Mouse (Mus musculus) intestine, embryonic 14.5 days (tissue): ENCODE measurements around the gene Olfr530. TPM values are rescaled to one million over a fixed set of nuclear protein-coding genes. Genes with fewer than 3 reads are reported as not detected.

Source experiments
- ATAC-seq: fragments of 200-750 bp; cut with Nextera tagmentation; replicated peaks from 2 replicates; pipeline ENCODE4 v1.8.0; 2017; ENCODE audit warnings: low read depth, moderate number of reproducible peaks, moderate TSS enrichment, moderate library complexity; ENCODE audit not compliant: low FRiP score, low TSS enrichment
- DNase-seq: peaks from one replicate; pipeline ENCODE4 v3.0.0-alpha.2; 2018; ENCODE audit warnings: low spot score
- H3K27ac ChIP-seq: fragments of 300-500 bp; sonication (generic); 2 replicates; pipeline ENCODE4 v1.5.1; 2014; ENCODE audit warnings: low read depth, mild to moderate bottlenecking, control low read depth
- H3K27me3 ChIP-seq: fragments of 300-500 bp; sonication (generic); replicated peaks from 2 replicates; pipeline ENCODE4 v1.6.1; 2014; ENCODE audit warnings: low read length, control low read depth; ENCODE audit not compliant: control insufficient read depth, insufficient read depth
- H3K36me3 ChIP-seq: fragments of 300-500 bp; sonication (generic); 2 replicates; pipeline ENCODE4 v1.6.1; 2014; ENCODE audit warnings: low read length, control low read depth; ENCODE audit not compliant: control insufficient read depth, insufficient read depth
- H3K4me1 ChIP-seq: fragments of 300-500 bp; sonication (generic); replicated peaks from 2 replicates; pipeline ENCODE4 v1.6.1; 2014; ENCODE audit warnings: low read length, control low read depth, mixed read lengths; ENCODE audit not compliant: control insufficient read depth, insufficient read depth
- H3K4me2 ChIP-seq: fragments of 300-500 bp; sonication (generic); 2 replicates; pipeline ENCODE4 v1.6.1; 2014; ENCODE audit warnings: low read length
- H3K4me3 ChIP-seq: fragments of 300-500 bp; sonication (generic); 2 replicates; pipeline ENCODE4 v1.5.1; 2014; ENCODE audit warnings: low read depth, low read length, control low read depth, mixed read lengths
- H3K9ac ChIP-seq: fragments of 300-500 bp; sonication (generic); 2 replicates; pipeline ENCODE4 v1.6.1; 2014; ENCODE audit warnings: mild to moderate bottlenecking, low read length
- H3K9me3 ChIP-seq: fragments of 300-500 bp; sonication (generic); 2 replicates; pipeline ENCODE4 v1.6.1; 2016; ENCODE audit warnings: low read length, control low read depth; ENCODE audit not compliant: control insufficient read depth
- WGBS: fragments of 180-500 bp; shearing (Covaris S2); extraction: QIAGEN DNeasy Blood & Tissue Kit; methylation state at CpG from one replicate; pipeline ENCODE4 v1.1.7; 2014; 5-methylcytosine and 5-hydroxymethylcytosine counted together
- polyA plus RNA-seq: library from polyadenylated mRNA; unstranded; fragments of >200 nt; fragmentation: Nextera tagmentation; extraction: Ambion mirVana; gene quantifications from 2 replicates; pipeline ENCODE4 v1.2.1, GENCODE M21; 2014

Olfr530 gene
- polyA plus RNA-seq, result not detected in 2 replicates

DNA sequence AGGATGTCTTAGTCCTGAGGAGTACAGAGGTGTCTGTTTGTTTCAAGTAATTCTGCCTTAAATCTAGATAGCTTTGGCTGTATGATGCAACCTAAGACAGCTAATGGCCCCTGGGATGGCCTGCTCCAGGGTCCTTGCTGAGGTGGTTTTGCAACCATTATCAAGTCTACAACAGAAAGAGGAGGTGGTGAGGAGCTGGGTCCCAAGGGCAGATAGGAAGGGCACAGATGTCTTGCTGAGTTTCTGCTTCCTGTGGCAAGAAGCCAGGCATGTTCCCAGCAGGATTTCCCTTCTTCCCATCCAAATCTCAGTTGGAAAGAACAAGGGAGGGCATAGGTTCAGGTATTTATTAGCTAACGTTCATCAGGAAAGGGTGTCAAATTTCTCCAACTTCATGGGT, at the start of gene Olfr530:
TSS of gene Olfr530 (minus strand) at position 101 of the 400 bp plus-strand sequence.
- no peak within 1 kb of the TSS for H3K4me3 ChIP-seq
- 31% methylated on average over 1 of the region's 1 CpGs for WGBS
- no peak within 1 kb of the TSS for H3K4me2 ChIP-seq
- no peaks in the 10 kb centered on the region for H3K36me3 ChIP-seq
- ATAC-seq (no peak), DNase-seq (no peak)
- no peaks in the 10 kb centered on the region for H3K4me1 ChIP-seq
- no peaks in the 10 kb centered on the region for H3K27me3 ChIP-seq
- H3K27ac ChIP-seq, result no peak within 1 kb of the TSS
- H3K9ac ChIP-seq, result no peak within 1 kb of the TSS
- no peaks in the 10 kb centered on the region for H3K9me3 ChIP-seq

DNA sequence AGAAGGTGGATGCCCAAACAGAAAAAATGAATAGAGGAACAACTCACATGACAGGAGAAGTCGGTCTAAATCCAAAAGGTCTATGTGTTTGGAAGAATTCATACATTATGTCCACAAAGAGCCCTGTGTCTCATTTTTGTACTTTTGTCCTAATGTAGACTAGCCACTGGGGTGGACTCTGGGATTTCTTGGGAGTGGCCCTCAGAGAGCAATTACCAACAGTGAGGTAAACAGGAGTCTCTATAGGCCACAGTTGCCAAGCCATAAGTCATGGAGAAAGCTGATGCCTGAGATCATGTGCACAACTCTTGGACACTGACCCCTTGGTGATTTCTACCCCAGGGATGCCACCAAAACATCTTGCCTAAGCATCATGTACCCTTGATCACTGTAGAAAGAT, 45.4 kb upstream of the Olfr530 start, which contains the start of gene Olfr532:
TSS of gene Olfr532 (minus strand) at position 101 of the 400 bp plus-strand sequence.
- no peaks in the 10 kb centered on the region for H3K27me3 ChIP-seq
- DNase-seq (no peak), ATAC-seq (no peak)
- H3K4me2 ChIP-seq, result no peak within 1 kb of the TSS
- no peaks in the 10 kb centered on the region for H3K36me3 ChIP-seq
- H3K9me3 ChIP-seq, result no peaks in the 10 kb centered on the region
- no peaks in the 10 kb centered on the region for H3K4me1 ChIP-seq
- H3K9ac ChIP-seq, result no peak within 1 kb of the TSS
- no peak within 1 kb of the TSS for H3K4me3 ChIP-seq
- no peak within 1 kb of the TSS for H3K27ac ChIP-seq
- 88% methylated on average over 1 of the region's 1 CpGs for WGBS

DNA sequence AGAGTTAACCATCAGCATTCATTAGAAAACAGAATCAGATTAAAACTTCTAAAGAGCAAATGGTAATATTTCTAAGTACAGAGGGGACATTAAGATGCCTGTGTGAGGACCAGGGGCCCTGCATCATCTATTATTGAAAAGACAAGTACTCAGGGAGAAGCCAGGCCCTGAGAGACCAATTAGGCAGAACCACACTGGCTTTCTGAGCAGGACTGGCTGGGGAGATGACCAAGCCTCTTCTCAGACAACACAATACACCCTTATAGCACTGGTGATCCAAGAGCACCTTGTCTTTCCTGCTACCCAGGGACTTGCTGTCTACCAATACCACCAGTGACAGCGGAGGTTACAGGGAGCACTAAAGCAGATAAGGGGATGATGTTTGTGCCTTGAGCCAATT, 26.7 kb upstream of the Olfr530 start, which contains the start of gene Olfr531:
TSS of gene Olfr531 (minus strand) at position 101 of the 400 bp plus-strand sequence.
- no peak for ATAC-seq
- H3K36me3 ChIP-seq, result no peaks in the 10 kb centered on the region
- H3K9ac ChIP-seq, result no peak within 1 kb of the TSS
- no peaks in the 10 kb centered on the region for H3K9me3 ChIP-seq
- no peak within 1 kb of the TSS for H3K4me2 ChIP-seq
- 80% methylated on average over 1 of the region's 1 CpGs for WGBS
- H3K27ac ChIP-seq, result no peak within 1 kb of the TSS
- no peak within 1 kb of the TSS for H3K4me3 ChIP-seq
- no peaks in the 10 kb centered on the region for H3K27me3 ChIP-seq
- DNase-seq, result no peak
- H3K4me1 ChIP-seq, result no peaks in the 10 kb centered on the region

DNA sequence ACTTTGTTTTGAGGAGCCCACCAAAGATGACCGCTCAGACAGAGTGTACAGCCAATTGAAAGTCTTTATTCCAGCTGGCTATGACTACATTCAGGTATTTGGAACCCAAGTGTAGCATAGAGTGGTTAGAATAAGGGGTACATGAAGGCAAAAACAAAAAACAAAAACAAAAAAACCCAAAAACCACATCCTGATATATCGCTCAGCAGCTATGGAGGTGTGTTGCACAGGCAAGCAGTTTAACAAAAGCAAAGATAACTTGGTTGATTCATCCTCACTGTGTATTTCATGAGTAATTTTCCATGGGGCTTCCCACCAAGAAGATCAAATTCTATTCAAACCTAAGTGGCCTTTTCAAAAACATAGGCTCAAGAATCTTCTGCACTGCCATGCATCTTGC, 780 bp upstream of the Olfr530 start:
- Histone ChIP-seq H3K27ac (no peak overlapping the region), H3K4me3 (no peak overlapping the region), H3K9me3 (no peaks in the 10 kb centered on the region), H3K27me3 (no peaks in the 10 kb centered on the region), H3K4me2 (no peak overlapping the region), H3K36me3 (no peaks in the 10 kb centered on the region), H3K4me1 (no peaks in the 10 kb centered on the region), H3K9ac (no peak overlapping the region)
- no peak for ATAC-seq
- DNase-seq, result no peak
- WGBS, result 97% methylated on average over 2 of the region's 2 CpGs

DNA sequence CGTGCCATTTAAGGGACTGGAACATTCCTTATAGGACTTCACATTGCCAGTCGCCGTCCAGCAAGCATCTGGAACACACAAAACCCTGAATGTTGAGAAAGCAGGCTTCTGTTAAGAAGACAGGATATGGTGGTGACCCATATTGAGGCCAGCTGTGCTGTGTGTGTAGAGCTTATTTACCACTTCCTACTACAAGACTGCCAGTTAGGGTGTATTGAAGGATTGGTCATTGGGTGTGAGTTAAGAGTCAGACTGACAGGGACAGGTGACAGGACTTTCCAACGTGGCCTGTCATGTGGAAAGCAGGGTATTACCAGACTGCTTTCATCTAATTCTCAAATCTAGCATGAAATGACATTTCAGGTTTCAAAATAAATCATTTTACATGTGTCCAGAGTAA, 1.8 kb downstream of the Olfr530 start:
- WGBS, result 81% methylated on average over 4 of the region's 4 CpGs
- Histone ChIP-seq H3K4me3 (no peak overlapping the region), H3K27me3 (no peaks in the 10 kb centered on the region), H3K4me2 (no peak overlapping the region), H3K36me3 (no peaks in the 10 kb centered on the region), H3K27ac (no peak overlapping the region), H3K9me3 (no peaks in the 10 kb centered on the region), H3K4me1 (no peaks in the 10 kb centered on the region), H3K9ac (no peak overlapping the region)
- DNase-seq (no peak), ATAC-seq (no peak)

DNA sequence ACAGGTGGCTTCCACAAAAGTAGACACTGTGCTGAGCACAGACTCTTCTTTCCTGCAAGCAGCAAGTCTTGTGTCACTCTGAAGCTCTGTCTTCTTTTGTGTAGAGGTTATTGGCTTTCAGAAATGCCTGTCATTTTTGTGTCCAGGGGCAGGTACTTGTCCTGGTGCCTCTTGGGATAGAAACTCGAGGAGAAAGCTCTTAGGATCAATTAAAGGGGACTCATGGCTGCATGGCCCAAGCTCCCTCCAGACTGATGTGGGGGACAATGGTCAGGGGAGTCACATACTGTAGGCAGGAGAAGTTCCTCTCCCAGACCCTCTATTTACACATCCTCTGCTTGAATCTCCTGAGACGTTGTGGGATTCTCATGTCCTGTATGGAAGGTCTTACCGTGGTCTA, 14.6 kb downstream of the Olfr530 start, which contains the start of gene Olfr60:
TSS of gene Olfr60 (minus strand) at position 101 of the 400 bp plus-strand sequence.
- ATAC-seq (no peak), DNase-seq (no peak)
- Histone ChIP-seq H3K36me3 (no peaks in the 10 kb centered on the region), H3K27ac (no peak within 1 kb of the TSS), H3K4me1 (no peaks in the 10 kb centered on the region), H3K27me3 (no peaks in the 10 kb centered on the region), H3K4me2 (no peak within 1 kb of the TSS), H3K9me3 (no peaks in the 10 kb centered on the region), H3K9ac (no peak within 1 kb of the TSS), H3K4me3 (no peak within 1 kb of the TSS)
- WGBS, result 67% methylated on average over 3 of the region's 3 CpGs

DNA sequence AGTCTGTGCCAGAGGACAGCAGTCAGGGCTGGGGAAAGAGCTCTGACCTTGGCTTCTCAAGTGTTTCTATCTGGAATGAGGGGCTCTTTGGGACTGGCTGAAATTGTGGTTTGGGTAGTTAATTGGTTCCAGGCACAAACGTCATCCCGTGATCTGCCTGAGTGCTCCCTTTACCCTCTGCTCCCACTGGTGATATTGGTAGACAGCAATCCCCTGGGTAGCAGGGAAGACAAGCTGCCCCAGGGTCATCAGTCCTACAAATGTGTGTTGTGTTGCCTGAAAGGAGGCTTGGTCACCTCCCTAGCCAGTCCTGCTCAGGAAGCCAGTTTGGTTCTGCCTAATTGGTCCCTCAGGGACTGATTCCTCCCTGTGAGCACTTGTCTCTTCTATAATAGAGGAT, 42.4 kb downstream of the Olfr530 start, which contains the start of gene Olfr527:
TSS of gene Olfr527 (plus strand) at position 301 of the 400 bp plus-strand sequence.
- DNase-seq (no peak), ATAC-seq (no peak)
- H3K36me3 ChIP-seq, result no peaks in the 10 kb centered on the region
- H3K4me2 ChIP-seq, result no peak within 1 kb of the TSS
- no peaks in the 10 kb centered on the region for H3K4me1 ChIP-seq
- no peaks in the 10 kb centered on the region for H3K9me3 ChIP-seq
- no peaks in the 10 kb centered on the region for H3K27me3 ChIP-seq
- WGBS, result 96% methylated on average over 2 of the region's 2 CpGs
- H3K9ac ChIP-seq, result no peak within 1 kb of the TSS
- H3K4me3 ChIP-seq, result no peak within 1 kb of the TSS
- H3K27ac ChIP-seq, result no peak within 1 kb of the TSS

DNA sequence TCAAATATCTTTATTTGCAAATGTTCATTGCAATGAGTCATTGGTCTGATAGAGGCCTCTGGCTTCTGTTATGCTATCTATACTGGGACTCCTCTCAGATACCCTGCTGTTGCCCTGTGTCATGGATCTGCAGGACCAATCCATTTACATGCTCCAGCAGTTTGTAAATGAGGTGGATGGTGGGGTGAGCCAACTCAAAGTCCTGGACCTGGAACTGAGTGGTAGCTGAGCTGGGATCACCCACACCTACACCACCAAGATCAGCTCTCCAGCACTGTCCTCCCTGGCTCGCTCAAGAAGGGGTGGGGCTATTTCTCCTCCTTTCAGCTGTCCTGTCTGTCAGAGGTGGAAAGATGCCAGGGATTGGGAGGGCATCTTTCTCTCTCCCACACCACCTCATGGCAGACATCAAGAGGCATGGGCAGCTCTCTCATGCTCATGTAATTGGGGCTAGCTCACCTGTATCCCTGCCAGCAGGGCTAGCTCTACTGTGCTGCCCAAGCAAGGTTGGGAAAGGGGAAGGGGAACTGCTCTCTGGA, 46.3 kb downstream of the Olfr530 start:
- ATAC-seq, result no peak
- no peaks in the 10 kb centered on the region for H3K4me1 ChIP-seq

More for the DNA sequence above, 46.3 kb downstream of the Olfr530 start:
- WGBS, result 60% methylated on average over 1 of the region's 1 CpGs
- Histone ChIP-seq H3K9ac (no peak overlapping the region), H3K9me3 (no peaks in the 10 kb centered on the region), H3K27me3 (no peaks in the 10 kb centered on the region), H3K4me3 (no peak overlapping the region), H3K36me3 (no peaks in the 10 kb centered on the region), H3K4me2 (no peak overlapping the region), H3K27ac (no peak overlapping the region)
- DNase-seq, result no peak
